Mouse (Mus musculus) CD4-positive, CD25-positive, alpha-beta regulatory T cell, adult 4 months (primary cell): ENCODE measurements around the gene Taok3. TPM values are rescaled to one million over a fixed set of nuclear protein-coding genes. Genes with fewer than 3 reads are reported as not detected.

ENCODE experiments used
- ATAC-seq: one replicate; pipeline ENCODE4 v1.8.0; 2017
- polyA plus RNA-seq, 2 experiments: library from polyadenylated mRNA; unstranded; fragments of 100-300 nt; shearing (Covaris generic); gene quantifications; one replicate each; pipeline ENCODE4 v1.2.1; 2017

The Taok3 gene
- polyA plus RNA-seq, 2 experiments from 2014 or later, result 125 to 142 TPM

DNA sequence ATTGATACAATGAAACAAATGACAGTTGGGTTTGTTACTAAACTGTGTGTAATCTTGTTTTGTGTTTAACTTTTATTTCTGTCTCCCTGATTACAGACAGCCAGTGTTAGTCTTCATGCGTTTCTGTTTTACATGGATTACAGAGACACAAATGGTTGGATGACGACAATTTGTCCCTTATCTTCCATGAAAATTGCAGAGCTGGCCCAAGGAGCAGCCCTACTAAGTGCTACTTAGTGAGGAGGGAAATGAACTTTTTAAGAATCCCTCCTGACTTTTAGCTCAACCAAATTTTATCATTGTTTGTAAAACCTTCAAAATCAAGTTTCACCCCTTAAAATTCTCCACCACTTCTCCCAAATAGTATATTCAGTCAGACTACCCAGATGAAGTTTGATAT, 1.7 kb upstream of the Taok3 start:
- ATAC-seq, result no peak

DNA sequence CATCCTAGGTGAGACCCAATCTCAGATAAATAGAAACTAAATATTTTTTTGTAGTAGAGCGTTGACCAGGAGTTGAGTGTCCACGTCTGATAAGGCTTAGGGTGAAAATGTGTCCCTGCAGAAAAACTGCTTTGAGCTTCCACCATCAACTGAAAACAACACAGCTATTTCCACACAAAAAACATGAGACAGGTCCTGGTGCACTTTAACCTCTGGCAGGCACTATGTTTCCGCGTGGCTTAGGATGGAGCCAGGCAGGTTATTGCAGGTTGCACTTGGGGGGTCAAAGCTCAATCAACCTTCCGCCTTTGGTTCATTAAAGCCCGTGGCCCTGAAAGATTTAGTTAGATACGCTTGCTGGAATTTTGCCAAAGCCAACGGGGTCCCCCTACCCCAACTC, 1.1 kb upstream of the Taok3 start:
- ATAC-seq, result no peak

DNA sequence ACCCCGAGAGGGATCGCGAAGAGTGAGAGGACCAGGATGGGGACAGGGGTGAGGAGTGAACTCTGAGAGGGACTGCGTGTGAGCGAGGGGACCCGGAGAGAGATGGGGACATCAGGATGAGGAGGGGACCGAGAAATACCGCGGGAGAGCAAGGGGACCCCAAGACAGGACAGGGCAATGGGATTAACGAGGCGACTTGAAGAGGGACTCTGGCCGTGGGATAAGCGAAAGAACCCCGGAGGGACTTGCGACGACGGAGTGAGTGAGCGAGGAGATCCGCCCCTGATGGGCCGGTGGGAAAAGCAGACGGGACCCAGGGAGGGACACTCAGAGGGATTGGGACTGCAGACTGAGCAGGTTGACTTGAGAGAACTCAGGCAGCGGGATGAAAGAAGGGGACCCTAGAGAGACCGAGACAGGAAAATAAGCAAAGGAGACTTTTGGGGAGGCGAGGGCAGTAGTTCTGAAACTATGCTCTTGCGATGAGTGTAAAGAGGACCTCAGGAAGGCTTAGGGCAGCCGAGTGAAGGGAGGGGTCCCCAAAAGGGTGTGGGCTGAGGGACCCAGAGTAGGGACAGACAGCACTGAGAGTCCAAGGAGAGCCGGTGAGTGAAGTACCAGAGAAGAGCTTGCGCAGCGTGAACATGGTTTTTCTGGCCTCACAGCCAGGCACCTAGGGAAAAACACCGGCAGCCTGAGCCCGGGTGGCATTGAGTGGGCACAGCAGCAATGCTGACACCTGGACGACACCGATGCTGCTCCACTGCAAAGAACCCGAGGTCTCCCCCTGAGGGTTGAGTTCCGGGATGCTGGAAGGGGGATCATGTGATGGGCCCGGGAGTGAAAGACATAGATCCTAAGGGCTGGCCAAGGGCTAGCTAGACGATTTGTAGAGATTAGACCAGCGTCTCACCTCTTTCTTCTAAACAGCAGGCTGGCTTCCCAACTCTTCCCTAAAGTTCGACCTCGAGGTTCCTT, 849 bp downstream of the Taok3 start:
- no peak for ATAC-seq

DNA sequence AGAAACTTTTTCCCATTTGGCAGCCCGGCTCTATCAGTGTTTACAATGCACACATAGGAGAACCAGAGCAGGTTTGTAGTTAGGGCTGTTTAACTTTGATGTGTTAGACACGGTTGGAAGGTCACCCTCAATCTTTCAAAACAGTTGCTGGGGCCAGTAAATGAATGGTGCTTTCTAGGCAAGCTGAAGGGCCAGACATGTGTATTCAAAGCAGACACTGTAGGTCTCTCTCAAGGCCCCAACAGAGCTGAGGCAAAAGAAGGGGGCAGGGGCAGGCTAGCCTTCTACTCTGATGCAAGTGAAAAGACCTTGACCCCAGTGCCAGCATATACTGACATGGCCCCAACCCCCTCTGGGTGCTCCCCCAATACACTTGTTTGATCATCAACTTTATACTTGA, 1.7 kb downstream of the Taok3 start:
- ATAC-seq, result no peak

DNA sequence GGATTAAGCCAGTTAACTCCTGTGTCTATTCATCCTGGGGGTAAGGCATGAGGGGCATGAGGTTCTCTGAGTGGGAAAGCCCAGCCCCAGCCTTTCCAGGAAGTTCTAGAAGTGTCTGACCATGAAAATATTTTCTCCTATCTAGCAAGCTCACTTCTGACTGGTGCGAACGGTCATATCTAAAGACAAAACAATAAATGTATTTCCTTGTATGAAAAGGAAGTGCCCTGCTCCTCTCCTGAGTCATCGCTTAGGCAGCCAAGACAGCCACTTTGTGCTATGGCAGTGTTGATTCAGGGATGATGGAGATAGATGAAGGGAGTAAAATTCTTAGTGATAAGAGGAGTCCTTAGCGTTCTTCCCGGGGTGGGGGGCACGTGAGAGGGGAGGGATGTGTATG, 3.2 kb downstream of the Taok3 start:
- ATAC-seq, result no peak

DNA sequence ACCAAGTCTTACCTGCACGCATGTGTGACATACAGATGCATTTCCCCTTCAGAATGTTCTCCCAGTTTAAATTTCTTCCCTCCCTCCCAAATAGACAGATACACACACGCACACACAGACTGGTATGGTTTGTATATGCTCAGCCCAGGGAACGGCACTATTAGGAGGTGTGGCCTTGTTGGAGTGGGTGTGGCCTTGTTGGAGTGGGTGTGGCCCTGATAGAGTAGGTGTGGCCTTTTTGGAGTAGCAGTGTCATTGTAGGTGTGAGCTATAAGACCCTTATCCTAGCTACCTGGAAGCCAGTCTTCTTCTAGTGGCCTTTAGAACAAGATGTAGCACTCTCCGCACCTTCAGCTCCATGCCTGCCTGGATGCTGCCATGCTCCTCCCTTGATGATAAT, 3.9 kb downstream of the Taok3 start:
- ATAC-seq, result no peak

DNA sequence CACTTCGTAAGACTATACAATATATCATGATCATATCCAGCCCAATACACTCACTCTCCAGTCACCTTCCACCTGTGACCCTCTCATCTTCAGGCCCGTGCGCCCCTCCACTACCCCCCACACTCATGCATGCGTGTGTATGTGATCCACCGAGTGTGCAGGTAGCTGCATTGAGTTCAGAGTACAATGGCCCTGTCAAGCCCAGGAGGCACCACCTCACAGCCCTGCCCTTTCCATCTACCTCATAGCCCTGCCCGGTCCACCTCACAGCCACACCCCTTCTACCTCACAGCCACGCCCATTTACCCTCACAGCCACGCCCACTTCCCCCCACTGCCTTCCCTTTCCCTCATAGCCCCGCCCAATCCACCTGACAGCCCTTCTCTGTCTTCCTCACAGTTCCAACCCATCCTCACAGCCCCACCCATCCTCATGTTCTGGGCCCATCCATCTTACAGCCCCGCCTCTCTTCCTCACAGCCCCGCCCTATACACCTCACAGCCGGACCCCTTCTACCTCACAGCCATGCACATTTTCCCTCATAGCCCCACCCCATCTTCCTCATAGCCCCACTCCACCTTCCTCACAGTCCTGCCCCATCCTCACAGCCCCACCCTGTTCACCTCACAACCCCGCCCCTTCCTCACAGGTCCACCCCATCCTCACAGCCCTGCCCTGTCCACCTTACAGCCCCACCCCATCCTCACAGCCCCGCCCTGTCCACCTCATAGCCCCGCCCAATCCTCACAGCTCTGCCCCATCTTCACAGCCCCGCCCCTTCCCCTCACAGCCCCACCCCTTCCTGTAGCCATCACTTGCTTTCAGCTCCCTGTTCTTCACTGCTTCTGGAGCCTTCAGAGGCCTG, 5.8 kb downstream of the Taok3 start:
- no peak for ATAC-seq

DNA sequence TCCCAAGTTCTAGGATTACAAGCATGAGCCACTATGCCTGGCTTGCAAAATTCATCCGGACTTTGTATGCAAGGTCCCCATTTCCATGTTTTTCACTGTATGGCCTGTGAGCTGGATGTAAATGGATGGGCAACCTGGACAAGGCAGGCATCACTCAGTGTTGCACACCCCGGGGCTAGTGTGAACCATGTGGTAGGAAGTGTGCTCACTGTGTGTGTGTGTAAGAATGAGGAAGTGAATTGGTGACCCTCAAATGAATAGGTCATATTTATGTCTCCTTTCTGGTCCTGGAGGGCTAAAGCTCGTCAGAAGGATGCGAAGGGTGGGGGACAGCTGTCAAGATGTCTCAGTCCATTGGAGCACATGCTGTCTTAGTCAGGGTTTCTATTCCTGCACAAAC, 7.1 kb downstream of the Taok3 start:
- ATAC-seq, result no peak

DNA sequence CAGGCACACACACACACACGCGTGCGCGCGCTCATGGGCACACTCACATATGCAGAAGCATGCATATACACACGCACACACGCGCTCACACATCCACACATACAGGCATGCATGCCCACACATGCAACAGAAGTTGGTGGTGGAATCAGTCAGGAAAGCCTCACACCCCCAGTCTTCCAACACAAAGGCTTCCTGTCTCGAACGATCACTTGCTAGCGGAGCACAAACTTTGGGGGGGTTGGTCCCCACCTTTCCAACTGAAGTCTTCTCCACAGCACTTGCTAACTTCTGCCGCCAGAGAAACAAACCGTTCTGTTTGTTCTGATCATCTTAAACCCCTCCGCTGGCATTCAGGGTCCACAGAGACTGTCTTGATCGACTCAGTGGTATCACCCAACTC, 10.8 kb downstream of the Taok3 start:
- ATAC-seq, result no peak

DNA sequence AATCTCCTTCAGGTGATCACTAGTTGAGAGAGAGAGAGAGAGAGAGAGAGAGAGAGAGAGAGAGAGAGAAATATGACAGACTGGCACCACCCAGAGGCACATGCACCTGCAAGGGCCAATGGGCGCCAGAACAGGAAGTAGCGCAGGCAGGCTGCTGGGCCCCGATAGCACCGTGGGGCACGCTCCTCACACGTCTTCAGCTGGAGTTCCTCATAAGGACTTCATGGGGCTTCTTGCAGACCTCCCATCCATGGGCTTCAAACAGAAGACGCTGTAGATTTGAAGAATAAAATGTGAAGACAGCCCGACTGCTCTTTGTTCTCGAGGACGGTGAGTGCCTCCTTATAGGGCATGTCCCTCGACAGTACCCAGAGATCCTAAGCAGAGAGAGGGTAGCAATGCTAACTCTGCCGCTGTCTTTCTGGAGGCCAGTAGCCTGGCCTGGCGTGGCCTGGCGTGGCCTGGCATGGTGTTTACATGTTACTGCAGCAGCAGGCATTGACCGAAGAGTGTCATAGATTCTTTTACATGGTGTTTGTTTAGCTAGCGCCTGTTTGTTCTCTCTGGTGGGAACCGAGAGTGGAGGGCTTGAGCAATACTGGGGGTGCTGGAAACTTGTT, 13.6 kb downstream of the Taok3 start:
- ATAC-seq, result peak; percentile 95

DNA sequence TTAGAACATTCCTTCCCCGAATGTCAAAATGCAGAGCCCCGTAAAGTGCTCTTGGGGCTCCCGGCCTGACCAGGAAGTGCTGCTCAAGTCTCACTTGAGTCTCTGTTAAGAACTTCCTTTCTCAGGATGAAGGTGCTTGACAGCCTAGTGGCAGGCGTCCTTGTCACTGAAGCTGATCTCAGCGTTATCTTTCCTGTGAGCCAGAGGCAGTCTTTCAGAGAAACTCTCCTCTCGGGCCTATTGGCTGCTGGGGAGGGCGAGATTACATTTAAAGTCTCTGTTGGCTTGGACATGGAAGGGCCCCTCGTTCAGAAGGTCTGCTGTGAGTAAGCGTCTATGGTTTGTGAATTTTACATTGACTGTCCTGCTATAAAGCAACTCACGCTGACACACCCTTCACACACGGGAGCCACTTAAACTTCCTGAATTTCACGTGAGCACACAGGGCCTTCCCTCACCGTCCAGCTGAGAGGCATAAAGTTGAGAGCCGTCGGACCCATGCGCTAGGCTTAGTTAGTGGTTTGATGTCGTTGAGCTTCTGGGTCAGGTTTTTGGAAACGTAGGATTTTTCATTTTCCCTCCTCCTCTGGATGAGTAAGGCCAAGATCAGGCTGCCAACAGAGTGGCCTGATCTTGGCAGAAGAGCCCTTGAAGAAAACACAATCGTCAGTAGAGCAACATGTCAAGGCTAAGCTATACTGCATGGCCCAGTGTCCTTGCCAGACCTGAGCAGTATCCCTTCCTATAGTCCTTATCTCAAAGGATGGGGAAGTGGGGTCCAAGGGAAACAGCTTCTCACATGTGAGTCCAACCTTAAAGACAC, 14.3 kb downstream of the Taok3 start:
- peak; percentile 42 for ATAC-seq

DNA sequence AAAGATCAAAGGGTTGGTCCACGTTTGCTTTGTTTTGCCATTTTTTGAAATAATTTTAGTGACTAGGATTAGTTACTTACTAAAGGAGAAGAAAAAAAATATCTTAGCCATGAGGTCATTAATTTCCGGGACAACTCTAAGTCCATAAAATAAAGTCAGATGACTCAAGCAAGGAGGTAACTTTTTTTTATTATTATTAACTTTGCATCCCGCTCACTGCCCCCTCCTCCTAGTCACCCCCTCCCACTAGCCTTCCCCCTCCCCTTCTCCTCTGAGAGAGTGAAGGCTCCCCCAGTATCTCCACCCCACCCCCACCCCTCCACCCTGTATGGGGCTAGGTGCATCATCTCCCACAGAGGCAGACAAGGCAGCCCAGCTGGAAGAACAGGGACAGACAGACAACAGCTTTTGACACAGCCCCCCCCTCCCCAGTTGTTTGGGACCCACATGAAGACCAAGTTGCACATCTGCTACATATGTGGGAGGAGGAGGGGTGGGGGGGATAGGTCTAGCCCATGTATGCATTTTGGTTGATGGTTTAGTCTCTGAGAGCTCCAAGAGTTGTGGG, 15.0 kb downstream of the Taok3 start:
- ATAC-seq, result no peak

DNA sequence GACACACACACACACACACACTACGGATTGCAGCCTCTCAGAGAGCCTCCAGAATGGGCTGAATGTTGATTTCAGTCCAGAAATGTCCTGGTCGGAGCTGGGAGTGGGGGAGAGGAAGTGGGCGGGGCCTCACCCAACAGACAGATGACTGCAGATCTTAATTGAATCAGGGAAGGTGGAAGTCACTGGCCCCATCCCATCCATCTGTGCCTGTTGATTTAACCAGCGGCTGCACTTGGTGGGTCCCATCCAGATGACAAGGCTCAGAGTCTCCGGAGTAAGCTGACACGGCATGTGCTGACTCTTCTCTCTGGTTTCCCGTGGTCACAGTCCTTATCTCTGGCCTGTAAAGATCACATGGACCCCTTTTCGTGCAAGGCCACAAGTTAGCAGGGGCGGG, 15.9 kb downstream of the Taok3 start:
- peak; percentile 38 for ATAC-seq

DNA sequence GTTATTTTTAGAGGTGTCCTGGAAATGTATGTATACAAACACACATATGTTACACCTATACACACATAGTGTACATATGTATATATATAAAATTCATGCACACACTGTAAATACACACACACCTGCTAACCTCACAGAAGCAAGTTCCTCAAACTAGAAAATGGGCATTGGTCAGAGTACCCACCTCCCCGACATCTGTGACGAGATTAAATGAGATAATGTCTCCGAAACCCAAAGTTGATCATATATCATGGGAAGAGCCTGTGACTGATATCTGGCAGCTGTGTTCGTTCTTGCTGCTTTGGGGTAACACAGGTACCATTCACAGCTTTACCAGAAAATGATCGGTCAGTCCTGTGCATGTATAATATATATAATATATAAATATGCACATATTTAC, 16.6 kb downstream of the Taok3 start:
- ATAC-seq, result no peak

DNA sequence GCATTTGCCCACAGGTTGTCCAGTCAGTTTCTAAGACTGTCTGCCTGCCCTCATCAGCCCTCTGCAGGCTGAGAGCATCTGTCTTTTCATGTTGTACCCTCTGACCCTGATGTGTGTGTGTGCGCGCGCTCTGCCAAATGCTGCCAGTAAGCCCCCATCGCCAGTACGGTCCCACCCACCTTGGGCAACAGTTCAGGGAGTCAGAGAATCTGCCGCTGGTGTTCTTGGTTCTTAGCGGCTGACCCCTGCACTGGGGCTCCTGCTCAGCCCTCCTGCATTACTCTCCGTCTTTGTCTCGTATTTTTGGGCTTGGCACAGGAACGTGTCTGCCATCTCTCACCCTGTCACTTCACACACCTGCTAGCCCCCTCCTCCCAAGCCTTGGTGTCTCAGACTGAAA, 17.1 kb downstream of the Taok3 start:
- ATAC-seq, result no peak

DNA sequence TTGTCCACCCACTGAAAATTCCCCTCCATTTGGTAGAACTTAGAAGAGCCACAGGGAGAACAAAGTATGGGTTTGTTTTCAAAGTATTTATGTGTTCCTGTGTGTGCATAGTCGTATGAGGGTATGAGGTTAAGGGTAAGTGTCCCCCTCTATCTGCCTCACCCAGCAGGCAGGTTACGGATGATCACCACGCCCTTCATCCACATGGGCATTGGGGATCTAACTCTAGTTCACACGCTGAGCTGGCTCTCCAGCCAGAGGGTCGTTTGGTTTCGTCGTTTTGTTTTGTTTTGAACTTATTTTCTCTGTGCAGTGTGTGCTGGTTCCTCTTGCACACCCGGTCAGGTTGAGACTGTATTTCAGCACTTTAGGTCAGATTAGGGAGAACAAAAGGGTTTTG, 17.7 kb downstream of the Taok3 start:
- no peak for ATAC-seq

DNA sequence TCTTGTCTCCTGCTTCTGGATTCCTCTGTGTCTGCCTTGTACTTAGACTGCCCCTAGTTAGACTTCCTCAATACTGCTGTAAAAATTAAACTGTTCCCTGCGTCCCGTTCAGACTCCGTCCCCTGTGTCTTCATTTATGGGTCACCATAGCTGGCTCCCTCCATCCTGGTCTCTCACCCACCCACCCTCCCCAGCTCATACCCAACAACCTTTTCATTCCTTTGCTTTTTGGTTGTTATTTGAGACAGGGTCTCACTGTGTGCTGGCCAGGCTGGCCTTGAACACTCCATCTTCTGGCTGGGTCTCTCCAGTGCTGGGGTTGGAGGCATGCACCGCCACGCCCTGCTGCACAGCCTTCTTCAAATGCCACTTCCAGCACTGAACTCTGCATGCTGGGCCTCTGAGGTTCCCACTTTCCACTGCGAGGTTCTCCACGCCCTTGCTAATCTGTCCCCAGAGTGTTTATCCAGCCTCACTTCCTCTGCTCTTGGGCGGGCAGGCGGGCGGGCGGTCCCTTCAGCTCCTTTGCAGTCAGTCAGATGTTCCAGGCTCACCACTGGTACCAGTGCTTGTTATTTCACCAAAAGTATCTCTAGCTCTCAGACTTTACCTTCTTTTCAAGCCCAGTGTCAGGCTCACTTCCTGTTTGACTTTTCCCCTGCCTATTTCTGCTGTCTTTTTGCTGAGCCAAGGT, 18.5 kb downstream of the Taok3 start:
- ATAC-seq, result peak; percentile 70

DNA sequence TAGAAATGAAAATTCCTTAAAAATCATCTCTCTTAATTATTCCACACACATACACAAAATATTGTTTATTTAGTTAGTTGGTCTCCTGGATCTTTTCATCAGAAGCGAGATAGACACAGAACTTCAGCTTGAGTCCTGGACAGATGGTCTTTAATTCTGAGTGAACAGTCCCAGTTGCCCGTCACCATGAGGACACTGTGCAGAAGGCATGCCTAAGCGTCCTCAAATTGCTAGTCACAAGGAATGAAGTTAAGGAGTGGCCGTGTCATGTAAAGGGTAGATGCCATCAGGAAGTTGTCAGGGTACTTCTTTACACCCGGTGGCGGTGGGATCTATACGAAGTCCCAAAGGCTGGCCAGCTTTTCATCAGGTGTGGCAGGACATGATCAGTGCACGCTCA, 19.9 kb downstream of the Taok3 start:
- no peak for ATAC-seq

DNA sequence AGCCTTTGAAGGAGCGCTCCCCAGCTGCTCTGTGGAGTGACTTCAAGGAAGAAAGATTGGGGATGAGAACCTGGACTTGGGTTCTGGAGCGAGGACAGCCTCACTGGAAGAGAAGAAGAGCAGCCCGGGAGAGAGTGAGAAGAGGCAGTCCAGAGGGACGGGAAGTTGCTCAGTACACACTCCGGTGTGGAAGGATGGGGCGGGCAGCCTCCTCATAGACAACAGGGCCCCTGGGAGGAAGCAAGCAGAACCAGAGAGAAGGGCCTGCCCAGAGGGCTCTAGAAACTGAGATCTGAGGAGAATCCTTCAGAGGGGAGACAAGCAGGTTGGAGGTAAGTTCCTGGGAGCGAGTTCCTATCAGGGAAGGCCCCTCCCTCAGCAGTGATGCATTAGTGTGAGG, 20.4 kb downstream of the Taok3 start:
- ATAC-seq, result no peak

DNA sequence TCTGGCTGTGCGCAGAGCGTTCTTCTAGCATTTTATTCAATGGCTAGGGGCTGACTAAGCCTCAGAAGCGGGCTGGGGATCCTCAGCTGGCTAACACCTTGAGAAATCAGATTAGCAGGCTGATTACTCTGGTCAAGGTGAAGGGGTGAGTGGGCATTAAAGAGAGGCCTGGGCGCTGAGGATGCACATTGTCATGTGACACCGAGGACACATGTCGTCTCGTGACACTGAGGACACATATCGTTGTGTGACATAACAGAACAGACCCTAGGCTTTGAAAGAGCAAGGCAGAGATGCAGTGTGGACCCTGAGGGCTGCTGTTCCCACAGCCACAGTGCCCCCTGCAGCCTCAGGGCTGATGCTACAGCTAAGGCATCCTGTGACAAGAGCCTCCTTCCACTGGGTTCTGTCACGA, 23.8 kb downstream of the Taok3 start:
- ATAC-seq, result peak; percentile 79

DNA sequence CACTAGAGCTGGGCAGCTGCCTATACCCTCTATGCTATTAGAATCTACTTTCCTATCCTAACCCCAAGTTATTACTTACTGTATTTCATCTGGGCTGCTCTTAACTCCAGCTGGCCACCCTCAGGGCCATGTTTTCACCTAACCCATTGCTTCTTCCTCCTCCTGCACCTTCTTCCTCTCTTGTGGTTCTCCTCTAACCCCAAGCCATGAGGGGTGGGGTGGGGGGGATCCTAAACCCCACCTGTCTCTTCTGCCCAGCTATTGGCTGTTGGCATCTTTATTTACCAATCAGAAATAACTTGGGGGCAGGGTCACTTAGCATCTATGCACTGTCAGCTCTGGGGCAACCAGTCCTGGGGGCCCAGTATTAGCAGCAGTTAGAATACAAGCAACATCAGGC, 26.2 kb downstream of the Taok3 start:
- no peak for ATAC-seq
